Mouse (Mus musculus) cortical plate, adult 2 months (tissue): ENCODE data around the gene Osgep.
"Not testable (repeated sequence)": the region's sequence is repeated elsewhere in the genome, so short reads cannot be mapped to it uniquely, and the experiment has no call there.

Experiments used
- CTCF ChIP-seq: fragments of 200-500 bp; IDR thresholded peaks from 2 replicates; pipeline ENCODE4 v1.5.1; 2011; ENCODE audit warnings: mild to moderate bottlenecking, control low read depth, low read length; ENCODE audit not compliant: insufficient read depth; ENCODE audit errors: extremely low read depth
- POLR2A ChIP-seq: fragments of 200-500 bp; IDR thresholded peaks from 2 replicates; pipeline ENCODE4 v1.6.1; 2011; ENCODE audit warnings: mild to moderate bottlenecking, low read length, control low read depth; ENCODE audit not compliant: insufficient read depth; ENCODE audit errors: extremely low read depth

DNA sequence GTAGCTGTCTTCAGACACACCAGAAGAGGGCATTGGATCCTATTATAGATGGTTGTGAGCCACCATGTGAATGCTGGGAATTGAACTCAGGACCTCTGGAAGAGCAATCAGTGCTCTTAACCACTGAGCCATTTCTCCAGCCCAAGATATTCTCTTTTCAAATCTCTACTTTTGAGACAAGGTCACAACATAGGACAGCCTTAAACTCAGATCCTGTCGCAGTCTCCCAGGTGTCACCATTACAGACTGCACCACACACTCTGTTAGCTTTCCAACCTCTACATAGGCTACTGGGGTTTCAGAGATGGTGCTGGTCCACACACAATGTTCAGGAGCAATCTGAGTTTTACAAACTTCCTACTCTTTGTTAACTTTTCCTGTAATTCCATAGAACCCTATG is 1.3 kb downstream of the Osgep start:
- TF ChIP-seq CTCF, POLR2A: not testable (repeated sequence)
